Mouse (Mus musculus): ENCODE data around the gene Gucy2f.
"Not testable (repeated sequence)": the region's sequence is repeated elsewhere in the genome, so short reads cannot be mapped to it uniquely, and the experiment has no call there.

The Gucy2f gene

GRCm38 (mm10) chrX:142196831-142197230, at the start of gene Gucy2f:
TSS of gene Gucy2f (minus strand) at chrX:142196931.
- no peak for DNase-seq (ENCODE audit: low read depth, low spot score)

- no peak for DNase-seq (ENCODE audit: low read depth, low spot score)
These were observed 49.1 kb upstream of the Gucy2f start for GRCm38 (mm10) chrX:142245682-142246327.

GRCm38 (mm10) chrX:142237101-142237500, 40.4 kb upstream of the Gucy2f start:
- DNase-seq (ENCODE audit: low read depth, low spot score) = no peak

DNA sequence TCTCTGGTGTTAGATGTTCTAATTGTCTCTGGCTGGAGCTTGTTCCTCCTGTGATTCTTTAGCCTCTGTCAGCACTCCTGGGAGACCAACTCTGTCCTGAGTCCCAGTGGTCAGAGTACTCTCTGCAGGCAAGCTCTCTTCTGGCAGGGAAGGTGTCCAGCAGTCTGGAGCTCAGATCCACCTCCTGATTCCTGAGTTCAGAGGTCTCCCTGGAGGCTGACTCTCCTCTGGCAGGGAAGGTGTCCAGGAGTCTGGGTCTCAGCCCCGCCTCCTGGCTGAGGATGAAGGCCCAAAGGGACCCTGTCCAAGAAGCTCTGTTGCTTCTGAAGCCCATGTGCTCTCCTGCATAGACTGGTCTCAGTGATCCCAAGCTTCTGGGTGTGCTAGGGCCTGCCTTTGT, 39.4 kb upstream of the Gucy2f start:
- not testable (repeated sequence) for DNase-seq (ENCODE audit: low read depth, low spot score)

GRCm38 (mm10) chrX:142228769-142229158, 32.0 kb upstream of the Gucy2f start:
- DNase-seq (ENCODE audit: low read depth, low spot score) = no peak

DNA sequence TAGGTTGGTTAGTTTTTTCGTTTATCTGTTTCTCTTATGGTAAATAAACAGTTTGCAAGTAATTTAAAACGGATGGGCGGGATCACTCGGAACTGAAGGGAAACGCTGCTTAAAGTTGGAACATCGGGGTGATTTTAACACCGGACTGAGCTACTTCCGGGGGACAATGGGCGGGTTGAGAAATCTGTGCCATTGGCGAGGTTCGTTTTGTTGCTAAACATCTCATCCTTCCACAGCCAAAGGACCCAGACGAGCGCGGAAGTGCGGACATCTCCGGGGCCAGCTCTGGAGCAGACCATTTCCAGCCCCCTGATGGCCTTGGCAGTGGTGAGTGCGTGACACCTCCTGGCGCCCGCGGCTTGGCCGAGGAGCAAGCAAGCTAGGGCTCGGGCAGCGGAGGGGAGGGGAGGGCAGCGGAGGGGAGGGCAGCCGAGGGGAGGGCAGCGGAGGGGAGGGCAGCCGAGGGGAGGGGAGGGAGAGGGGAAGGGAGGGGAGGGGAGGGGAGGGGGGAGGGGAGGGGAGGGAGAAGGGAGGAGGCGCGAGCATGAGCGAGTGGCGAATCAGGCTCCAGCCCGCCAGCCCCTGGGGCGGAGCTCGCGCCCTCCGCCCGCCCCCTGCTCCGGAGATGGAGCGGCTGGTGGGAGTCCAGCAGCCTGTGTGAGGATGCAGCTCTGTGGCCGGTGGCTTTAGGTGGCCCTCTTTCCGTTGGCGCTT, 31.5 kb upstream of the Gucy2f start:
- DNase-seq (ENCODE audit: low read depth, low spot score) = peak; percentile 78

- DNase-seq (ENCODE audit: low read depth, low spot score) = peak; percentile 62
These were observed 30.8 kb upstream of the Gucy2f start for GRCm38 (mm10) chrX:142227398-142228054.

- DNase-seq (ENCODE audit: low read depth, low spot score) = no peak
These were observed 29.8 kb upstream of the Gucy2f start, which contains the start of gene Nxt2 for GRCm38 (mm10) chrX:142226542-142226941. TSS of gene Nxt2 (plus strand) at chrX:142226770.

GRCm38 (mm10) chrX:142200295-142200694, 3.6 kb upstream of the Gucy2f start:
- peak; percentile 44 for DNase-seq (ENCODE audit: low read depth, low spot score)

DNA sequence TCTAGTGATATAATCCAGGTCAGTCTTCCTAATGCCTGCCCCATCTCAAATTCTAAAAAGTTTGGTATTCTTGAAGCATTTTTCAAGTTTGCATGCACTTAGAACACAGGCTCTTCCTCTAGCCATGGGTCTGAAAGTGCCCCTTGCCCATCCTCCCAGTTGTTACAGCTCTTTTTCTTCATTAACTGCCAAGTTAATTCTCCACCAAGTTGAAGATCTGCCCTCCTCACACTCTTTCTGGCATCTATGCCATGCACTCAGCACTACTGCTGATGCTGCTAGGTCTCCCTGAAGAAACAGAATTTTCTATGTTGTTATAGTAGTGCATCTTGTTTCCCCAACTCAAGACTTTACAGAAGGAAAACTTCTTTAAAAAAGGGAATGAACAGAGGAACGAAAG, 1.2 kb downstream of the Gucy2f start:
- no peak for DNase-seq (ENCODE audit: low read depth, low spot score)

- no peak for DNase-seq (ENCODE audit: low read depth, low spot score)
These were observed 2.3 kb downstream of the Gucy2f start for GRCm38 (mm10) chrX:142194420-142194819.

DNA sequence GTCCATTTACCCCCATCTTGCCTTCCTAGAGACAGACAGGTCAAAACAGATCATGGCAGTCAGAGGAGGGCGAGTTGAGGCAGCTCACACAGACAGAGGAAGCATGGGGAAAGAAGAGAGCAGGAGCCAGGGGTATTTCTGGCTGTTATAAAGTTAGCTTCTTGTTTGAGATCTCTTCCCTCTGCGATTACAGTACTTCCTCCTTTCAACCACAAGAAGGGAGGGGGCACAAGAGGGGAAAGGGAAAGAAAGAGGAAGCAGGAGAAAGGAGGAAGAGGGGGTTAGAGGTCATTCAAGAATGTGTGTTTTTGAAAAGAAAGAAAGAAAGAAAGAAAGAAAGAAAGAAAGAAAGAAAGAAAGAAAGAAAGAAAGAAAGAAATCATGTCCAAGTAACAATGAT, 6.4 kb downstream of the Gucy2f start:
- no peak for DNase-seq (ENCODE audit: low read depth, low spot score)

DNA sequence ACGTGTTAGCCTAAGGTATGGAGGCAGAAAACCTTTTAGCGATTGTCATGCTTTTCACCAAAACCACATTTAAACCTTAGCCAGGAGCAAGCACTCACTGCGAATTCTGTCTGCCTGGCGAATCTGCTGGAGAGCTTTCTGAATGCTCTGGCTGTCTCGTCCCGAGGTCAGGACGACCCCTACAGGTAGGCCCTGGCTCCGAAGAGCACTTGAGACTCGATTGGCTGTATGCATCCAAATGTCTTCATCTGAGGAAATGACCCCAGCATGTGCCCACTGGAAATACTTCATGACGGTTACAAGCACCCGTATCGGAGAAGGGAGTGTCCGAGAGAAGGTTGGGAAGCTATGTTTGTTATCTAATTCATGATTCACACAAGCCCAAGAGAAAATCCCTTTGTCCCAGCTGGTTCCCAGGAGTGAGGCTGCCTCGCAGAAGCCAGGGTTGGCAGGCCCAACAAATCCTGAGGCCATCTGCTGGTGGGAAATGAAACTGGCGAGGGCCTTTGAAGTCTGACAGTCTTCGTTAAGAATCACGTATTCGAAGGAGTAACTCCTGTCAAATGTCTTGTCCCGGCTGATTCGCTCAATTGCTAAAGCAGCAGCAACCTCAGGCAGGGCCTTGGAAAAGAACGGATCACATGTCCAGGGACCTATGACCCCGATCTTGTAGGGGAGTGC, 7.6 kb downstream of the Gucy2f start:
- peak; percentile 54 for DNase-seq (ENCODE audit: low read depth, low spot score)

DNA sequence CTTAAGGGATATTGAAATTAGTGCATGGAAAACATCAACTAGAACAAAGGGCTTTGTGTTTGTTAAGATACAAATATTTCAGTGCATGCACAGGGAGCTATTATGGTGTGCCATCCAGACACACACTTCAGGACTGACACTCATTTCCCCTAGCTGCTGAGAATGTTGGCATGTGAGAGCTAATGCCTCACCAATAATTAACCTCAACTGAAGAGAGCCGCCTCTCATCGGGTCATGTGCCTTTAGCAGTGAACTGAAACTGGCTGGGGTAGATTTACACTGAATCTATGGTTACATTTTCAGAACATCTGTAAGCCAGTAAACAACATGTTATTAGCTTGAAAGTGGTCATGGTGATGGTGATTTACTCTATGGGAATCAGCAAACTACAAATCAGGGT, 14.7 kb downstream of the Gucy2f start:
- DNase-seq (ENCODE audit: low read depth, low spot score) = no peak

GRCm38 (mm10) chrX:142176981-142177380, 19.8 kb downstream of the Gucy2f start:
- DNase-seq (ENCODE audit: low read depth, low spot score) = no peak

DNA sequence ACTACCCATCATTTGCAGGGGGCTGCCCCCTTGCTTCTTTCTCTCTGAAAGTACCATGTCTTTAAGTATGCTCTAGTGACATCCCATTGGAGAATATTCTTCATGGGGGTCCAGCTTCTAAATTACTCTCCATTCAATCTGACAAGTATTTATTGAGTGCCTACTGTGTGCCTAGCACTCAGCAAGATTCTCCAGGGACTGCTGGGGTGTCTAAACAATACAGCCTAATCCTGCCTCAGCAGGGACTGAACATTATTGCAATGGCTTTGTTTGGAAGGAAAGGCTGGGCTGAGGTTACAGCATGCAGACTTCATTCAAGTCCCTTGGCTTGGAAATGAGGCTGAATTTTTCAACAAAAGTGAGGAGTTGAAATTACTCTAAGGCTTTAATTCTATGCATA, 81.0 kb downstream of the Gucy2f start:
- no peak for DNase-seq (ENCODE audit: low read depth, low spot score)

- DNase-seq (ENCODE audit: low read depth, low spot score) = no peak
These were observed 85.5 kb downstream of the Gucy2f start for GRCm38 (mm10) chrX:142111236-142111635.

DNA sequence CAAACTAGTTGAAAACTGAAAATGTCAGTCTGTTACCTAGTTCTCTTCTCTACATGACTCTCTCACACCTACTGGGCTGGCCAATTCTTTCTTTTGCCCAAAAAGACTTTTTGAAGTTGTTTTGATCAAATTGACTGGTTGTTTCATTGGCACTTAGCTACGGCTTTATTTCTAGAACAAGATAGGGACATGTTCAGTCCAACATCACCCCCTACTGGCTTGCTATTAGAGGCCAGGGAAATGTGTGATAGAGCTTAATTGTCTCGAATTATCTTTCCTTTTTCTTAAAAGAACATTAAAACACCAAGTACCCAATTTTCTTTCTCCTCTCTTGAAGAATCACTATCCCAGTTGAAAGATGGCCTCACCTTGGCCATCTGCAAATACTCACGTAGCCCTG, 99.8 kb downstream of the Gucy2f start:
- DNase-seq (ENCODE audit: low read depth, low spot score) = peak; percentile 31

DNA sequence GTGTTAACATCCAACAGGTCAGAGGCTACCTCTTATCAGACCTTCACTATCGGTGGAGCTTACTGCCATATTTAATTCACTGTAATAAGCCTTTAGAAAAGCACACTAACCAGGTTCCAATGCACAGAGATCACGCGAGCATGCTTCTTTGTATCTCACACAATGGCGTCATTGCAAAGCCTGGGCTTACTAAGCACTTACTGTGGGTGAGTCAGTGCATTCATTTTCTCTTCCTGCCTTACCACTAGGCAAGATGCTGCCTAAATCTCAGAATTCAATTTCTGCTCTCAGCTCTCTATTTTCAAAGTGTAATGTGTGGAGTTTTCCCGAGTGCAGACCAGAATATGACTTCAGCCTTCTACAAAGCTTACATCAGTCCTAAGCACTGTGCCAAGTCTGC, 101.2 kb downstream of the Gucy2f start:
- no peak for DNase-seq (ENCODE audit: low read depth, low spot score)

DNA sequence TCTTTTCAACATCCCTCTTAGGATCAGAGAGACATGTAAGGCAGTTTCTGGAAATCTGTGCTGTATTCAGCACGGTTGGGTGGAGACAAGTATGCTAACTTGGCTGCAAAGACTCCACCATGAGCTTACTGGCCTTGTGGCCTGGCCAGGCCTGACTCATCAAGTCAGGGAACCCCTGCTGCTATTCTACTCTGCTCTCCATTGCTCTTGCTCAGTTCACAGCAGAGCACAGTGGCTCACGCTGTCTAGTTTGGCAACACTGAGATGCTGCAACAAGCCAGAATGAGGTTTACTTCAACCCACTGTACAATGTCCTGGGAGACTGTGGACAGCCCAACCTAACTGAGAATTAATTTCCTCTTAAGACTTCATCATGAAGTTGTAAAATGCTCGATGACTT, 134.1 kb downstream of the Gucy2f start:
- DNase-seq (ENCODE audit: low read depth, low spot score) = no peak

Measured in mesoderm, embryonic 11.5 days (tissue).